Mouse (Mus musculus) forebrain, embryonic 15.5 days (tissue): ENCODE measurements around the gene Mcoln3. TPM values are rescaled to one million over a fixed set of nuclear protein-coding genes. Genes with fewer than 3 reads are reported as not detected.

Experiments
- ATAC-seq: fragments of 200-750 bp; cut with Nextera tagmentation; replicated peaks from 2 replicates; pipeline ENCODE4 v1.8.0; 2017; ENCODE audit warnings: mild to moderate bottlenecking, moderate TSS enrichment, moderate library complexity
- H3K27ac ChIP-seq: fragments of 300-500 bp; sonication (generic); replicated peaks from 2 replicates; pipeline ENCODE4 v1.5.1; 2015; ENCODE audit warnings: mild to moderate bottlenecking, inconsistent platforms
- H3K27me3 ChIP-seq: fragments of 300-500 bp; sonication (generic); 2 replicates; pipeline ENCODE4 v1.6.1; 2015; ENCODE audit warnings: inconsistent platforms
- H3K36me3 ChIP-seq: fragments of 300-500 bp; sonication (generic); 2 replicates; pipeline ENCODE4 v1.6.1; 2015; ENCODE audit warnings: mild to moderate bottlenecking, inconsistent platforms
- H3K4me1 ChIP-seq: fragments of 300-500 bp; sonication (generic); 2 replicates; pipeline ENCODE4 v1.6.1; 2015; ENCODE audit warnings: inconsistent platforms
- H3K4me2 ChIP-seq: fragments of 300-500 bp; sonication (generic); replicated peaks from 2 replicates; pipeline ENCODE4 v1.6.1; 2015; ENCODE audit warnings: mild to moderate bottlenecking, inconsistent platforms
- H3K4me3 ChIP-seq: fragments of 300-500 bp; sonication (generic); 2 replicates; pipeline ENCODE4 v1.5.1; 2015; ENCODE audit warnings: mild to moderate bottlenecking, inconsistent platforms
- H3K9ac ChIP-seq: fragments of 300-500 bp; sonication (generic); replicated peaks from 2 replicates; pipeline ENCODE4 v1.6.1; 2015; ENCODE audit warnings: mild to moderate bottlenecking, inconsistent platforms
- H3K9me3 ChIP-seq: fragments of 300-500 bp; sonication (generic); 2 replicates; pipeline ENCODE4 v1.6.1; 2016; ENCODE audit warnings: inconsistent platforms
- WGBS: fragments of 180-500 bp; shearing (Covaris S2); methylation state at CpG from one replicate; pipeline ENCODE4 v1.1.7; 2015; ENCODE audit warnings: mixed read lengths; 5-methylcytosine and 5-hydroxymethylcytosine counted together
- polyA plus RNA-seq: library from polyadenylated mRNA; unstranded; fragments of >200 nt; fragmentation: Nextera tagmentation; extraction: Ambion mirVana; gene quantifications from 2 replicates; pipeline ENCODE4 v1.2.1, GENCODE M21; 2015

Mcoln3 gene
- polyA plus RNA-seq, 1 experiment from 2014 or later = 0.67 TPM

DNA sequence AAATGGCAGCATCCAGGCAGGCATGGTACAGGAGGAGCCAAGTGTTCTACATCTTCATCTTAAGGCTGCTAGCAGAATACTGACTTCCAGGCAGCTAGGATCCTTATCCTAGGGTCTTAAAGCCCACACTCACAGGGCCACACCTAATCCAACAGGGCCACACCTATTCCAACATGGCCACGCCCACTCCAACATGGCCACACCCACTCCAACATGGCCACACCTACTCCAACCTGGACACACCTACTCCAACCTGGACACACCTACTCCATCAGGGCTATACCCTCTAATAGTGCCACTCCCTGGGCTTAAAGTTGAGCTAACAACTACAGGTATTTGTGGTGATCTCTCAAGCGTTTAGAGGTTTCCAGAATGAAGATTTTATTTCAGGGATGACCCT lies 63.1 kb downstream of the Mcoln3 start:
- Histone ChIP-seq H3K4me3 (no peak overlapping the region), H3K9ac (no peak overlapping the region), H3K36me3 (no peaks in the 10 kb centered on the region), H3K27me3 (no peaks in the 10 kb centered on the region), H3K27ac (no peak overlapping the region), H3K4me2 (no peak overlapping the region), H3K9me3 (no peaks in the 10 kb centered on the region), H3K4me1 (no peaks in the 10 kb centered on the region)
- no peak for ATAC-seq
- 40% methylated on average over 2 of the region's 2 CpGs for WGBS

DNA sequence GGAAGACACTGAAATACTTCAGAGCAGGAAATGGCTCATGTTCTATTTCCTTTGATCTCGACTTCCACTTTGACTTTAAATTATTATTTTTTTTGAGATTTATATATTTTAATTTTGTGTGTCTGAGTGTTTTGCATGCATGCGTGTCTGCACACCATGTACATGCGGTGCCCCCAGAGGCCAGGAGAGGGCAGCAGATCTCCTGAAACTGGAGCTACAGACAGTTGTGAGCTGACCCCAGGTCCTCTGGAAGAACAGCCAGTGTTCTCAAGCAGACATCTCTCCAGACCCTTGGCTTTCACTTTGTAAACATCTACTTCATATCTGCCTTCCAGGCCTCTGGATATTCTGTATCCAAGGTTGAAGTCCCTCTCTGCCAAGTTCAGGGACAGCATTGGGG lies 63.7 kb downstream of the Mcoln3 start:
- H3K4me2 ChIP-seq = no peak overlapping the region
- H3K27me3 ChIP-seq = no peaks in the 10 kb centered on the region
- H3K4me1 ChIP-seq = no peaks in the 10 kb centered on the region
- WGBS = 26% methylated on average over 3 of the region's 3 CpGs
- no peak overlapping the region for H3K4me3 ChIP-seq
- H3K9me3 ChIP-seq = no peaks in the 10 kb centered on the region
- no peak overlapping the region for H3K9ac ChIP-seq
- no peak overlapping the region for H3K27ac ChIP-seq
- ATAC-seq = no peak
- H3K36me3 ChIP-seq = no peaks in the 10 kb centered on the region

DNA sequence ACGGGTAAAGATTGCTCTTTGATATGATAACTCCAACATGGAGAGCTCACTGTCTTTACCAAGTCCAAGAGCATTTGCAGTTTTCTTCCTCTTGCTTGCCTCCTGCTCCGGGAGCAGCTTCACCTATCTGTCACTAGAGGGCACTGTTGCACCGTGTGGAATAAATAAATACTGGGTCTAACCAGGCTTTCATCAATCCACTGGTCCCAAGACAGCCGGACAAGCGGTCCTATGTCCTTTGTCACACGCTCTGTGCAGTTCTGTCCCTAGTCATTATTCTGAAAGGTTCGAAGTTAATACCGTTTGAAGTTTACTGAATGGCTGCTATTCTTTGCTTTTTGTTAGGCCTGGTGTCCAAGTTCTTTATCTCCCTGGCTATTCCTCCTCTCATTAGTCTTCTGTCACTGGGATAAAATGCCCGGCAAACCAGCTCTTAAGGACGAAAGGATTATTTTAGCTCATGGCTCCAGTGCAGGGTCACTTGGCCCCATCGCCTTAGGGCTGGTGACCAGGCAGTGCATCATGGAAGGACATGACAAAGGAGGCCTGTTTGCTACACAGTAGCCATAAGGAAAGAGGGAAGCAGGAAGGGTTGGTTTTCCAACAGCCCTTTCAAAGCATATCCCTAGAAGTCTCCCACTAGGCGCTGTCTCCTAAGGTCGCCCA lies 67.9 kb downstream of the Mcoln3 start:
- Histone ChIP-seq H3K4me1 (no peaks in the 10 kb centered on the region), H3K27ac (no peak overlapping the region), H3K9ac (no peak overlapping the region), H3K9me3 (no peaks in the 10 kb centered on the region), H3K27me3 (no peaks in the 10 kb centered on the region), H3K36me3 (no peaks in the 10 kb centered on the region), H3K4me2 (no peak overlapping the region), H3K4me3 (no peak overlapping the region)
- 14% methylated on average over 13 of the region's 13 CpGs for WGBS
- ATAC-seq = peak; percentile 73

DNA sequence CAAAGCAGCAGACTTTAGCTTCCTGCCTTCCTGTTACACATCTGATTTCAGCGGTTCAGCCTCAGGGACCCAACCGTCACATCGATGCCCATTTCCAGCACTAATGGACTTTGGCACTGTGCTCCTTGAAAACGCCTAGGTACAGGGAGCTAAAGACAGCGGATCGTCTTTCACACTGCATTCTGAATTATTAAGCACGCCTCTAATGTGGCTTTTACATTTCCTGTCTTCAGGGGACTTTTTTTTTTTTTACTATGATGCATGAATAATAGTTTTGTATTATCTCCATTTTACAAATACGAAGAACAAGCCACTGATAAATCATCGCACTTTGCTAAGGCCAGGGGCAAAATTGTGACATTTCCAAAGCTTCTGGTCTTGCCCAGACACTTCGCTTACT lies 68.8 kb downstream of the Mcoln3 start:
- WGBS = 81% methylated on average over 10 of the region's 10 CpGs
- H3K27me3 ChIP-seq = no peaks in the 10 kb centered on the region
- no peak overlapping the region for H3K9ac ChIP-seq
- H3K4me3 ChIP-seq = no peak overlapping the region
- H3K36me3 ChIP-seq = no peaks in the 10 kb centered on the region
- no peak overlapping the region for H3K4me2 ChIP-seq
- no peaks in the 10 kb centered on the region for H3K4me1 ChIP-seq
- H3K9me3 ChIP-seq = no peaks in the 10 kb centered on the region
- ATAC-seq = no peak
- H3K27ac ChIP-seq = no peak overlapping the region

DNA sequence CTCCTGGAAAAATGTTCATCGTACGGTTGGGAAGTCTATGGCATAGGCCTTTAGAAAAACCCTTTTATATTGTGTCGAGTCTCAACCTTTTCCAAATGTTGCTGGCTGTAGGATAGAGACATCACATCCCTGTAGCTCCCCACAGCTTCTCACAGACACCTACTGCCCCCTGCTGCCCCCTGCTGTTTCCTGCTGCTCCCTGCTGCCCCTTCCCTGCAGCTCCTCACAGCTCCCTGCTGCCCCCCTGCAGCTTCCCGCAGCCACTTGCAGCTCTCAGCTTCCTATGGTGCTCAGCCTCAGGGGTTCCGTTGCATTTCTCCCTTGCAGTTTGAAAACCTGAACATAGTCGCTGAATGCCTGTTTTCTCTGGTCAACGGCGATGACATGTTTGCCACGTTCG lies 72.7 kb downstream of the Mcoln3 start:
- no peaks in the 10 kb centered on the region for H3K27me3 ChIP-seq
- H3K4me3 ChIP-seq = no peak overlapping the region
- H3K4me1 ChIP-seq = no peaks in the 10 kb centered on the region
- no peak for ATAC-seq
- H3K27ac ChIP-seq = no peak overlapping the region
- 71% methylated on average over 10 of the region's 10 CpGs for WGBS
- no peak overlapping the region for H3K9ac ChIP-seq
- H3K4me2 ChIP-seq = no peak overlapping the region
- no peaks in the 10 kb centered on the region for H3K9me3 ChIP-seq
- H3K36me3 ChIP-seq = no peaks in the 10 kb centered on the region

Other genes with a start within 250 kb of the Mcoln3 start
- 41.3 and 42.4 TPM in 2 replicates for gene Bcl10, start 194.6 kb upstream of the Mcoln3 start, polyA plus RNA-seq
- gene 2410004B18Rik, start 179.4 kb upstream of the Mcoln3 start, polyA plus RNA-seq = 71.1 and 80.1 TPM in 2 replicates
- 0.50 and 0.65 TPM in 2 replicates for gene Syde2, start 129.6 kb upstream of the Mcoln3 start, polyA plus RNA-seq
- 0.59 and 1.4 TPM in 2 replicates for gene Wdr63, start 9.3 kb upstream of the Mcoln3 start, polyA plus RNA-seq
- gene Mcoln2, start 32.4 kb downstream of the Mcoln3 start, polyA plus RNA-seq = not detected in 2 replicates
- 0.18 and 0.28 TPM in 2 replicates for gene Lpar3, start 103.5 kb downstream of the Mcoln3 start, polyA plus RNA-seq